9 mouse cellular contexts compared by ENCODE assay signal in the genomic region with DNA sequence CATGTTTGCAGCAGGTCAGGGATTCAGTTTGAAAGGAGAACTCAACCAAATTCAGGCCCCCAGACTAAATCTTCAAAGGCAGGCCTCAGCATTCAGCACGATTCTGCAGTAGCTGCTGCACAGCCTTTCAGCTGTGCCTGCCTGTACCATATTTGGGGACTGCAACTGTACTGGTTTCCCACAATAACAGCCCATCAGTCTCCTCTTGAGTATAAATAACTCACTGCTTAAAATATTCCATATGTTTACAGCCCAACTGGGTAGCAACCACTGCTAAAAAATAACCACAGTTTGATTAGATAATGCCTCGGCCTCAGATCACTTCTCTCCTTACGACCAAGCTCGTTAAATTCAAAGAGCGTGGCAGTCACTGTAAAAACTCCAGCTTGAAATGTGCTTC.
DNase-seq lines count a peak whose midpoint lies in the region; ATAC-seq and TF ChIP-seq lines count a peak whose summit lies in the region.
"Had no signal": no experiment of that assay in that cellular context is flagged by ENCODE, and none has a peak within 500 bp of the region (broad histone marks: within the 10 kb centered on the region; RNA-seq: fewer than 3 reads in every experiment).

No protein-coding gene starts in this region.

- no peak for TF ChIP-seq POLR2A in spleen, adult 2 months (IDR thresholded peaks at IDR 0.05; ENCODE audit: low read depth, low read length)

- TF ChIP-seq EP300 in liver, postnatal 0 days (IDR thresholded peaks at IDR 0.05; ENCODE audit: low read depth), result no peak

- H3K4me3 ChIP-seq in hindbrain, embryonic 15.5 days, result no peak overlapping the region
- H3K4me3 ChIP-seq in hindbrain, embryonic 12.5 days, result no peak overlapping the region
- H3K4me3 ChIP-seq in spleen, adult 2 months (ENCODE audit: extremely low read depth, insufficient read depth, insufficient read length), result no peak overlapping the region
- H3K4me3 ChIP-seq in forebrain, postnatal 0 days (ENCODE audit: low read depth, low read length), result no peak overlapping the region
- no peak overlapping the region for H3K4me3 ChIP-seq in stomach, embryonic 15.5 days (replicated peaks)
- H3K4me3 ChIP-seq in liver, postnatal 0 days (ENCODE audit: low read depth, low read length), result no peak overlapping the region

- H3K4me1 ChIP-seq in hindbrain, embryonic 15.5 days (replicated peaks), result peaks cover 23% of the 10 kb centered on the region
- peaks cover 7% of the 10 kb centered on the region for H3K4me1 ChIP-seq in hindbrain, embryonic 12.5 days
- H3K4me1 ChIP-seq in spleen, adult 2 months (ENCODE audit: control insufficient read depth, insufficient read depth, insufficient read length), result peaks cover 22% of the 10 kb centered on the region
- H3K4me1 ChIP-seq in forebrain, postnatal 0 days (ENCODE audit: insufficient read depth), result peaks cover 5% of the 10 kb centered on the region; the same call in 1 of the 2 replicates
- H3K4me1 ChIP-seq in stomach, embryonic 15.5 days, result peaks cover 3% of the 10 kb centered on the region
- H3K4me1 ChIP-seq in liver, postnatal 0 days (ENCODE audit: insufficient read depth), result peaks cover 16% of the 10 kb centered on the region

- no peaks in the 10 kb centered on the region for H3K27me3 ChIP-seq in hindbrain, embryonic 15.5 days
- H3K27me3 ChIP-seq in hindbrain, embryonic 12.5 days, result no peaks in the 10 kb centered on the region
- H3K27me3 ChIP-seq in spleen, adult 2 months (ENCODE audit: control insufficient read depth, insufficient read depth, low read length), result no peaks in the 10 kb centered on the region
- H3K27me3 ChIP-seq in forebrain, postnatal 0 days (ENCODE audit: insufficient read depth, low read length), result no peaks in the 10 kb centered on the region
- H3K27me3 ChIP-seq in stomach, embryonic 15.5 days (replicated peaks), result no peaks in the 10 kb centered on the region
- no peaks in the 10 kb centered on the region for H3K27me3 ChIP-seq in liver, postnatal 0 days (ENCODE audit: insufficient read depth, low read length)

- no peak for TF ChIP-seq CTCF in spleen, adult 2 months (IDR thresholded peaks at IDR 0.05; ENCODE audit: extremely low read depth, insufficient read depth, insufficient read length, insufficient replicate concordance)
- TF ChIP-seq CTCF in forebrain, postnatal 0 days (IDR thresholded peaks at IDR 0.05; ENCODE audit: low read depth), result no peak
- no peak for TF ChIP-seq CTCF in liver, postnatal 0 days (IDR thresholded peaks at IDR 0.05; ENCODE audit: low read depth)

- WGBS in hindbrain, embryonic 15.5 days, result 53% methylated on average over 5 of the region's 5 CpGs
- WGBS in hindbrain, embryonic 12.5 days, result 71% methylated on average over 5 of the region's 5 CpGs
- 39% methylated on average over 5 of the region's 5 CpGs for WGBS in spleen, adult 2 months
- 23% methylated on average over 5 of the region's 5 CpGs for WGBS in forebrain, postnatal 0 days
- 41% methylated on average over 5 of the region's 5 CpGs for WGBS in stomach, embryonic 15.5 days
- WGBS in liver, postnatal 0 days (ENCODE audit: insufficient replicate concordance), result 46% methylated on average over 5 of the region's 5 CpGs

- no peak overlapping the region for H3K4me2 ChIP-seq in hindbrain, embryonic 15.5 days
- H3K4me2 ChIP-seq in hindbrain, embryonic 12.5 days (replicated peaks), result no peak overlapping the region
- no peak overlapping the region for H3K4me2 ChIP-seq in forebrain, postnatal 0 days (ENCODE audit: low read depth)
- H3K4me2 ChIP-seq in stomach, embryonic 15.5 days, result no peak overlapping the region
- H3K4me2 ChIP-seq in liver, postnatal 0 days (ENCODE audit: low read depth, low read length), result no peak overlapping the region

- no peak for DNase-seq in spleen, adult 2 months (ENCODE audit: low read depth in 1 of 2, low spot score in 2 of 2)
- no peak for DNase-seq in spleen, postnatal 10 days (ENCODE audit: low spot score in 2 of 2)
- peak; percentile 51 for DNase-seq in forebrain, postnatal 0 days
- DNase-seq in liver, postnatal 0 days, result no peak
- DNase-seq: cerebellum, adult 8-10 months; gastrocnemius, postnatal 10 days had no signal

- H3K9me3 ChIP-seq in hindbrain, embryonic 15.5 days, result no peaks in the 10 kb centered on the region
- no peaks in the 10 kb centered on the region for H3K9me3 ChIP-seq in hindbrain, embryonic 12.5 days (replicated peaks)
- H3K9me3 ChIP-seq in forebrain, postnatal 0 days (ENCODE audit: low read length), result no peaks in the 10 kb centered on the region
- H3K9me3 ChIP-seq in stomach, embryonic 15.5 days, result no peaks in the 10 kb centered on the region
- H3K9me3 ChIP-seq in liver, postnatal 0 days (ENCODE audit: low read length), result no peaks in the 10 kb centered on the region

- H3K9ac ChIP-seq in hindbrain, embryonic 15.5 days, result no peak overlapping the region
- no peak overlapping the region for H3K9ac ChIP-seq in hindbrain, embryonic 12.5 days
- no peak overlapping the region for H3K9ac ChIP-seq in forebrain, postnatal 0 days
- H3K9ac ChIP-seq in stomach, embryonic 15.5 days, result no peak overlapping the region
- H3K9ac ChIP-seq in liver, postnatal 0 days (replicated peaks), result no peak overlapping the region

- no peaks in the 10 kb centered on the region for H3K36me3 ChIP-seq in hindbrain, embryonic 15.5 days
- H3K36me3 ChIP-seq in hindbrain, embryonic 12.5 days, result no peaks in the 10 kb centered on the region
- no peaks in the 10 kb centered on the region for H3K36me3 ChIP-seq in spleen, adult 2 months (ENCODE audit: control insufficient read depth, insufficient read depth, low read length)
- H3K36me3 ChIP-seq in forebrain, postnatal 0 days (ENCODE audit: insufficient read depth), result no peaks in the 10 kb centered on the region
- no peaks in the 10 kb centered on the region for H3K36me3 ChIP-seq in stomach, embryonic 15.5 days
- no peaks in the 10 kb centered on the region for H3K36me3 ChIP-seq in liver, postnatal 0 days (replicated peaks; ENCODE audit: insufficient read depth, low read length)

- peak overlapping the region; percentile 46 for H3K27ac ChIP-seq in hindbrain, embryonic 15.5 days (replicated peaks)
- H3K27ac ChIP-seq in hindbrain, embryonic 12.5 days, result no peak overlapping the region
- 0 out of 2 replicates have a peak overlapping the region, but pooled peaks have one; percentile 29 for H3K27ac ChIP-seq in spleen, adult 2 months (ENCODE audit: insufficient read depth, low read length)
- H3K27ac ChIP-seq in forebrain, postnatal 0 days (ENCODE audit: low read depth, low read length), result 0 out of 2 replicates have a peak overlapping the region, but pooled peaks have one; percentile 50
- peak overlapping the region; percentile 61; the same call in 1 of the 2 replicates for H3K27ac ChIP-seq in stomach, embryonic 15.5 days
- H3K27ac ChIP-seq in liver, postnatal 0 days (ENCODE audit: low read depth), result no peak overlapping the region

- ATAC-seq in hindbrain, embryonic 15.5 days (ENCODE audit: low FRiP score, low read depth), result no peak
- no peak for ATAC-seq in hindbrain, embryonic 12.5 days (ENCODE audit: low FRiP score)
- ATAC-seq in forebrain, postnatal 0 days, result peak; percentile 84
- ATAC-seq in stomach, embryonic 15.5 days (ENCODE audit: insufficient read depth, low FRiP score, low read depth), result no peak
- ATAC-seq in liver, postnatal 0 days, result no peak

Comparison
In these comparisons a context has a peak if more than half of its experiments do, and no peak if none do; other contexts are left out.
1. H3K27ac ChIP-seq: peak in hindbrain, embryonic 15.5 days (single experiment), spleen, adult 2 months (single experiment), forebrain, postnatal 0 days (single experiment) and stomach, embryonic 15.5 days (single experiment); none in hindbrain, embryonic 12.5 days (single experiment) and liver, postnatal 0 days (single experiment).